Mouse (Mus musculus) neural tube, embryonic 11.5 days (tissue): ENCODE results near the gene Pex26. TPM values are rescaled to one million over a fixed set of nuclear protein-coding genes. Genes with fewer than 3 reads are reported as not detected.

ENCODE experiments used
- ATAC-seq: fragments of 200-750 bp; cut with Nextera tagmentation; 2 replicates; pipeline ENCODE4 v1.8.0; 2017; ENCODE audit warnings: moderate number of reproducible peaks, mild to moderate bottlenecking, moderate TSS enrichment, moderate library complexity; ENCODE audit not compliant: insufficient read depth, low FRiP score, low TSS enrichment
- DNase-seq: peaks from one replicate; pipeline ENCODE4 v3.0.0-alpha.2; 2015; ENCODE audit warnings: low spot score
- H3K27ac ChIP-seq: fragments of 300-500 bp; sonication (generic); 2 replicates; pipeline ENCODE4 v1.5.1; 2014; ENCODE audit warnings: low read depth, mild to moderate bottlenecking, low read length
- H3K27me3 ChIP-seq: fragments of 300-500 bp; sonication (generic); 2 replicates; pipeline ENCODE4 v1.6.1; 2014; ENCODE audit warnings: mild to moderate bottlenecking, low read length, mixed read lengths; ENCODE audit not compliant: control insufficient read depth, insufficient read depth
- H3K36me3 ChIP-seq: fragments of 300-500 bp; sonication (generic); 2 replicates; pipeline ENCODE4 v1.6.1; 2014; ENCODE audit warnings: mild to moderate bottlenecking, low read length, moderate library complexity, mixed read lengths; ENCODE audit not compliant: control insufficient read depth, insufficient read depth
- H3K4me1 ChIP-seq: fragments of 300-500 bp; sonication (generic); 2 replicates; pipeline ENCODE4 v1.6.1; 2014; ENCODE audit warnings: low read length, mixed read lengths; ENCODE audit not compliant: control insufficient read depth, insufficient read depth
- H3K4me2 ChIP-seq: fragments of 300-500 bp; sonication (generic); 2 replicates; pipeline ENCODE4 v1.6.1; 2014; ENCODE audit warnings: low read depth, mild to moderate bottlenecking, moderate library complexity
- H3K4me3 ChIP-seq: fragments of 300-500 bp; sonication (generic); 2 replicates; pipeline ENCODE4 v1.5.1; 2014; ENCODE audit warnings: low read depth, low read length
- H3K9ac ChIP-seq: fragments of 300-500 bp; sonication (generic); 2 replicates; pipeline ENCODE4 v1.6.1; 2014; ENCODE audit warnings: mild to moderate bottlenecking, low read length
- H3K9me3 ChIP-seq: fragments of 300-500 bp; sonication (generic); 2 replicates; pipeline ENCODE4 v1.6.1; 2016; ENCODE audit warnings: low read length; ENCODE audit not compliant: control insufficient read depth
- WGBS: fragments of 180-500 bp; shearing (Covaris S2); extraction: QIAGEN DNeasy Blood & Tissue Kit; methylation state at CpG from one replicate; pipeline ENCODE4 v1.1.7; 2014; 5-methylcytosine and 5-hydroxymethylcytosine counted together
- polyA plus RNA-seq: library from polyadenylated mRNA; unstranded; fragments of >200 nt; fragmentation: Nextera tagmentation; extraction: Ambion mirVana; gene quantifications from 2 replicates; pipeline ENCODE4 v1.2.1, GENCODE M21; 2014

Gene Pex26
- polyA plus RNA-seq, 1 experiment from 2014 or later, result 7.1 TPM

GRCm38 (mm10) chr6:121144066-121144465 lies 39.4 kb upstream of the Pex26 start:
- no peak overlapping the region for H3K4me2 ChIP-seq
- H3K4me3 ChIP-seq, result no peak overlapping the region
- no peaks in the 10 kb centered on the region for H3K9me3 ChIP-seq
- 0 out of 2 replicates have a peak, but pooled peaks cover 2% of the 10 kb centered on the region for H3K4me1 ChIP-seq
- ATAC-seq (no peak), DNase-seq (no peak)
- no peak overlapping the region for H3K9ac ChIP-seq
- H3K27me3 ChIP-seq, result no peaks in the 10 kb centered on the region
- no peak overlapping the region for H3K27ac ChIP-seq
- WGBS, result 69% methylated on average over 4 of the region's 4 CpGs
- H3K36me3 ChIP-seq, result no peaks in the 10 kb centered on the region

GRCm38 (mm10) chr6:121145010-121145604 lies 38.4 kb upstream of the Pex26 start:
- DNase-seq, result peak; percentile 31
- no peaks in the 10 kb centered on the region for H3K9me3 ChIP-seq
- peak overlapping the region; percentile 49; the same call in 1 of the 2 replicates for H3K27ac ChIP-seq
- no peaks in the 10 kb centered on the region for H3K27me3 ChIP-seq
- 47% methylated on average over 13 of the region's 13 CpGs for WGBS
- no peak overlapping the region for H3K9ac ChIP-seq
- H3K36me3 ChIP-seq, result no peaks in the 10 kb centered on the region
- 0 out of 2 replicates have a peak, but pooled peaks cover 2% of the 10 kb centered on the region for H3K4me1 ChIP-seq
- H3K4me3 ChIP-seq, result no peak overlapping the region
- 0 out of 2 replicates have a peak, but pooled peaks have one; percentile 11 for ATAC-seq
- no peak overlapping the region for H3K4me2 ChIP-seq

GRCm38 (mm10) chr6:121145906-121146305 lies 37.6 kb upstream of the Pex26 start:
- Histone ChIP-seq H3K27ac (no peak overlapping the region), H3K36me3 (no peaks in the 10 kb centered on the region), H3K4me1 (0 out of 2 replicates have a peak, but pooled peaks cover 2% of the 10 kb centered on the region), H3K4me3 (no peak overlapping the region), H3K9ac (no peak overlapping the region), H3K9me3 (no peaks in the 10 kb centered on the region), H3K27me3 (no peaks in the 10 kb centered on the region), H3K4me2 (no peak overlapping the region)
- ATAC-seq (peak; percentile 41; the same call in 1 of the 2 replicates), DNase-seq (peak; percentile 53)
- WGBS, result 16% methylated on average over 8 of the region's 8 CpGs

- Histone ChIP-seq H3K9me3 (no peaks in the 10 kb centered on the region), H3K4me3 (no peak overlapping the region), H3K9ac (no peak overlapping the region), H3K27ac (no peak overlapping the region), H3K4me2 (no peak overlapping the region), H3K27me3 (no peaks in the 10 kb centered on the region), H3K36me3 (no peaks in the 10 kb centered on the region), H3K4me1 (0 out of 2 replicates have a peak, but pooled peaks cover 2% of the 10 kb centered on the region)
- peak; percentile 33 for DNase-seq
- ATAC-seq, result no peak
- WGBS, result 37% methylated on average over 4 of the region's 4 CpGs
Measured at GRCm38 (mm10) chr6:121146798-121147197, 36.7 kb upstream of the Pex26 start.

- 63% methylated on average over 3 of the region's 3 CpGs for WGBS
- H3K4me3 ChIP-seq, result no peak overlapping the region
- no peak overlapping the region for H3K27ac ChIP-seq
- no peaks in the 10 kb centered on the region for H3K36me3 ChIP-seq
- H3K4me2 ChIP-seq, result no peak overlapping the region
- H3K27me3 ChIP-seq, result no peaks in the 10 kb centered on the region
- H3K4me1 ChIP-seq, result 0 out of 2 replicates have a peak, but pooled peaks cover 2% of the 10 kb centered on the region
- no peak overlapping the region for H3K9ac ChIP-seq
- ATAC-seq (no peak), DNase-seq (no peak)
- H3K9me3 ChIP-seq, result no peaks in the 10 kb centered on the region
Measured at GRCm38 (mm10) chr6:121148360-121148759, 35.1 kb upstream of the Pex26 start.

GRCm38 (mm10) chr6:121149420-121149819 lies 34.0 kb upstream of the Pex26 start:
- H3K27me3 ChIP-seq, result no peaks in the 10 kb centered on the region
- ATAC-seq (no peak), DNase-seq (no peak)
- H3K4me1 ChIP-seq, result 0 out of 2 replicates have a peak, but pooled peaks cover 2% of the 10 kb centered on the region
- no peaks in the 10 kb centered on the region for H3K9me3 ChIP-seq
- no peak overlapping the region for H3K9ac ChIP-seq
- H3K36me3 ChIP-seq, result no peaks in the 10 kb centered on the region
- H3K4me2 ChIP-seq, result no peak overlapping the region
- H3K27ac ChIP-seq, result no peak overlapping the region
- 69% methylated on average over 3 of the region's 3 CpGs for WGBS
- no peak overlapping the region for H3K4me3 ChIP-seq

- H3K27me3 ChIP-seq, result no peaks in the 10 kb centered on the region
- H3K9ac ChIP-seq, result no peak overlapping the region
- ATAC-seq, result no peak
- H3K4me3 ChIP-seq, result no peak overlapping the region
- H3K4me1 ChIP-seq, result 0 out of 2 replicates have a peak, but pooled peaks cover 2% of the 10 kb centered on the region
- H3K36me3 ChIP-seq, result no peaks in the 10 kb centered on the region
- no peak overlapping the region for H3K27ac ChIP-seq
- DNase-seq, result no peak
- 93% methylated on average over 8 of the region's 8 CpGs for WGBS
- no peaks in the 10 kb centered on the region for H3K9me3 ChIP-seq
- H3K4me2 ChIP-seq, result no peak overlapping the region
Measured at GRCm38 (mm10) chr6:121150126-121150525, 33.3 kb upstream of the Pex26 start.

GRCm38 (mm10) chr6:121151732-121152131 lies 31.7 kb upstream of the Pex26 start:
- 57% methylated on average over 6 of the region's 6 CpGs for WGBS
- H3K27ac ChIP-seq, result no peak overlapping the region
- no peak overlapping the region for H3K9ac ChIP-seq
- no peak for ATAC-seq
- H3K27me3 ChIP-seq, result no peaks in the 10 kb centered on the region
- no peak overlapping the region for H3K4me2 ChIP-seq
- no peak overlapping the region for H3K4me3 ChIP-seq
- no peak for DNase-seq
- H3K9me3 ChIP-seq, result no peaks in the 10 kb centered on the region
- H3K36me3 ChIP-seq, result no peaks in the 10 kb centered on the region
- H3K4me1 ChIP-seq, result no peaks in the 10 kb centered on the region

GRCm38 (mm10) chr6:121153177-121153576 lies 30.3 kb upstream of the Pex26 start:
- H3K9ac ChIP-seq, result no peak overlapping the region
- no peaks in the 10 kb centered on the region for H3K4me1 ChIP-seq
- no peaks in the 10 kb centered on the region for H3K36me3 ChIP-seq
- no peak overlapping the region for H3K27ac ChIP-seq
- H3K9me3 ChIP-seq, result no peaks in the 10 kb centered on the region
- no peaks in the 10 kb centered on the region for H3K27me3 ChIP-seq
- H3K4me2 ChIP-seq, result no peak overlapping the region
- ATAC-seq (no peak), DNase-seq (no peak)
- 87% methylated on average over 8 of the region's 8 CpGs for WGBS
- H3K4me3 ChIP-seq, result no peak overlapping the region
